Mouse (Mus musculus) heart, postnatal 14 days (tissue): ENCODE results near the gene Lyst. TPM values are rescaled to one million over a fixed set of nuclear protein-coding genes. Genes with fewer than 3 reads are reported as not detected.
"Not testable (repeated sequence)": the region's sequence is repeated elsewhere in the genome, so short reads cannot be mapped to it uniquely, and the experiment has no call there.

ENCODE experiments used
- DNase-seq, 2 experiments: peaks; one replicate each; pipeline ENCODE4 v3.0.0; 2021 to 2022
- intact Hi-C: fragments of 180-260 bp; cut with DNase I; formaldehyde crosslinking; loops from one replicate; pipeline ENCODE4 v1.15.1; 2025
- total RNA-seq, 2 experiments: library from RNA; stranded (reverse); gene quantifications; 2 replicates each; pipeline ENCODE4 v1.2.3; 2021

The Lyst gene
- total RNA-seq, 2 experiments from 2014 or later: 9.6 to 13.3 TPM

- intact Hi-C loops: no loop called here
- peak; percentile 27 to 41 for DNase-seq
Observed at GRCm38 (mm10) chr13:13775778-13776494, 185.7 kb downstream of the Lyst start.

- intact Hi-C loops: no loop called here
- no peak for DNase-seq
Observed at GRCm38 (mm10) chr13:13777052-13777451, 186.9 kb downstream of the Lyst start.

- no peak for DNase-seq
- intact Hi-C loops: no loop called here
Observed at GRCm38 (mm10) chr13:13777696-13778095, 187.5 kb downstream of the Lyst start.

DNA sequence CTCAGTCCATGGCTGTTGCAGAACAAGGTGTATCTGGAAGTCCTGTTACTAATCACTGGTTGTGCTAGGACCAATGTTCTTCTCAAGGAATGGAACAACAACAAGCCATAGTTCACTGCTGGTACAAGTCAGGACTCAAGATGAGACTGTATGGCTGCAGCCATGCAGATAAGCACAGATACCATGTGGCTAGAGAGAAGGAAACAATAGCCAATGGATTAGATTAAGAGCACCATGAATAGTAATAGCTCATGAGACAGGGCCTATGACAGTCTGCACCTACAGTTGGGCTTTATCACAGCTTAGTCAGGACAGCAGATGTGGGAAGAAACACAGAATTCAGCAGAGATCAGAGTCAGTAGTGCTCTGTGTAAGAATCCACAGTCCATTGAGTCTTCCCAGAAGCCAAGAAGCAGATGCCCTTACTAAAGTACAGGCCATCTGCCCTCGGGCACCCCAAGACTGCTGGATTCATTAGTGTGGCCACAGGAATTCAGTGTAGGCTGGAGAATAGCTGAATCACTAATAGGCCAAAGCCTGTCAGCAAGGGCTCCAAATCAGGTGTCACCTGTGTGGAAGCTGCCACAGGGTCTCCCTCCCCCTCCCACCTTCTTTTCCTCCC lies 188.8 kb downstream of the Lyst start:
- DNase-seq: no peak
- intact Hi-C loops: no loop called here

- no peak for DNase-seq
- intact Hi-C loops: no loop called here
Observed at GRCm38 (mm10) chr13:13780271-13780670, 190.1 kb downstream of the Lyst start.

DNA sequence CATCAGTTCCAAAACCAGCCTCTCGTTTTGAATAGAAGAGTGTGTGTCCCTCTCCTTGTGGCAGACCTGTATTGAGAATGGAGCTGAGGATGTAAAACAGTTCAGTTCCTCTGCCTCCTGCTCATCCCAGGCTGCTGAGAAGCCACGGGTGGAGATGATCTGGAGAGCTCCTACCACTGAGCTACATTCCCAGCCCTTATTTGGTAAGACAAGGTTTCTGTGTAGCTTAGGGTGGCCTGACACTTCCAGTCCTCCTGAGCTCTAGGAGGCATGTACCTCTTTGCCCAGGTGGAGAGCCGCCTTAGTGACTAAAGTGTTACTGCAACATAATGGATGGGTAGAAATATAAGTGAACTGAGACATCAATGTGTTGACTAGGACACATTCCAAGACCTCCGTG lies 190.8 kb downstream of the Lyst start:
- intact Hi-C loops: no loop called here

DNA sequence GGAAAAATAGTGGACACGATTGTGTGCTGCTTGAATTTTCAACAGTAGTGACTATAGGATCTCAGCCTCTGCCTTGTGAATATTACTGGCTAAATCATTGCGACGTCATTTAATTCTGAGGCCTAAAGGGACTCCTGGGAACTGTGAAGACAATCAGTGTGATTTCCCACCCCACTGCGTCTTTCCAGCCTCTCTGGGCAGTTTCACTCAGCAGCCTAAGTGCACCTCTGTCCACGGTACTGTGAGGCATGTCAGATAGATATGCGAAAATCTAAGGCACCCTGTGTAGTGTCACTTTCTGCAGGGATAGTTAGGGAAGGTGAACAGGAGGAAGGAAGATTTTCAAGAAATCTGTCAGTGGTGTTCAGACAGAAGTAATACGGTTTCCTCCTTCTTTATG lies 193.1 kb downstream of the Lyst start:
- intact Hi-C loops: no loop called here
- DNase-seq: no peak

More for the DNA sequence above, 190.8 kb downstream of the Lyst start:
- DNase-seq: no peak

DNA sequence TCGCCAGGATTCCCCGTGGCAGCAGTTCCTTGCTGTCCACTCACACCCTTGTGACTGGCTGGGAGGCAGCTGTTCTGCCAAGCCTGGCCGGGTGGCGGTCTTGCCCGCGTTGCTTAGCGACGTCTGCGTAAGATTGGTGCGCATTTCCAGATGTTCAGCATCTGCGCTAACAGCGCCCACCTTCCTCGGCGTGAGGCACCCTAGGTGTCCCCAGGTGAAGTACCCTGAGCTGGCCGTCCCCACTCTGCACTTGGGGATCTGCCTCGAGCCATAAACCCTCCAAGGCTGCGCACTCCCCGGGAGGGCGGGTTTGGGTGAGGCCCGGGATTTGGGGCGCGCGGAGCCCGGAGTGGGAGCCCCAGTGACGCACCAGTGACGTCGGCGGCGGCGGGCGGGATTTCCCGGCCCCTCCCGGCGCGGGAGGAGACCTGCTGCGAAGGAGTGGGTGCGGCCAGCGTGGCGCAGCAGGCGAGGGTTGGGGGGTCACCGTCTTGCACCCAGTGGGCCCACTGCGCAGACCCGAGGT lies 193.8 kb downstream of the Lyst start, which contains the start of gene Gng4:
TSS of gene Gng4 (plus strand) at position 166 of the 526 bp plus-strand sequence.
- intact Hi-C loops: no loop called here
- DNase-seq: peak; percentile 34

GRCm38 (mm10) chr13:13784420-13784936 lies 194.3 kb downstream of the Lyst start:
- peak; percentile 5 to 8 for DNase-seq
- intact Hi-C loops: no loop called here

GRCm38 (mm10) chr13:13784981-13785783 lies 195.0 kb downstream of the Lyst start:
- DNase-seq: peak; percentile 8 to 30
- intact Hi-C loops: no loop called here

GRCm38 (mm10) chr13:13786971-13787370 lies 196.8 kb downstream of the Lyst start:
- no peak for DNase-seq
- intact Hi-C loops: no loop called here

DNA sequence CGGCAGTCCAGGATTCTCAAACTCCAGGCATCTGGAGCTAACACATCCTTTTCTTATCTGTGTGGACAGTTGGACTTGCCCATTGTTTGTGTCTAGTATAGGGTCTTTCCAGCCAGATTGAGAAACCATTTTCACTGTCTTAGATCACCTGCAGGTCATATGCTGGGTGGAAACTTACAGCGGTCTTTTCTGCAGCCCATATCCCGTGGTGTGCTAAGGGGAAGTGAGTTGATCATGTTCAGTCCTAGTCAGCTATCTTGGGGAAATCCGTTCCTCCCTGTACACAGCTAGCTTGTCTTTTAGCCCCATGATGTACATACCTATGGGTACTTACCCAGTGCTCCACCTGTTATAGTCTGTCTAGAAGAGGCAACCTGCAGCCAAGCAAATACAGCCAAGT lies 197.9 kb downstream of the Lyst start:
- intact Hi-C loops: no loop called here
- DNase-seq: no peak

DNA sequence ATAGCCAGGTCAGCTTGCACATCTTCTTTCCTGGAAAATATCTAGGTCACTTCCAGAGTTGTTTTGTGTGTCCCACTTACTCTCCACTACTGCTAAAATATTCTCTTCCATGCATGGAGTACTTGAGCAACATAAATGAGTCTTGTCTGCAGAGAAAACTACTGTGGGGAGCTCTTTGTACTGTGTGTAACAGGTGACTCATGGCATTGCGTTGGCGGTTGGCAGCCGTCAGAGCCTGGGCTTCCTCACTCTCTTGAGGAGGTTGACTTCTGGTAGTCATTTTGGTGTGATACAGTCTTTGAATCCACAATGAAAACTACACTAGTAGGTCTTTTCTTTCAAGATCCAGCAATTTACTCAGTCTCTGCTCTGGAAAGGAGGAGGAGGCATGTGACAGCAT lies 201.8 kb downstream of the Lyst start:
- DNase-seq: no peak
- intact Hi-C loops: no loop called here

DNA sequence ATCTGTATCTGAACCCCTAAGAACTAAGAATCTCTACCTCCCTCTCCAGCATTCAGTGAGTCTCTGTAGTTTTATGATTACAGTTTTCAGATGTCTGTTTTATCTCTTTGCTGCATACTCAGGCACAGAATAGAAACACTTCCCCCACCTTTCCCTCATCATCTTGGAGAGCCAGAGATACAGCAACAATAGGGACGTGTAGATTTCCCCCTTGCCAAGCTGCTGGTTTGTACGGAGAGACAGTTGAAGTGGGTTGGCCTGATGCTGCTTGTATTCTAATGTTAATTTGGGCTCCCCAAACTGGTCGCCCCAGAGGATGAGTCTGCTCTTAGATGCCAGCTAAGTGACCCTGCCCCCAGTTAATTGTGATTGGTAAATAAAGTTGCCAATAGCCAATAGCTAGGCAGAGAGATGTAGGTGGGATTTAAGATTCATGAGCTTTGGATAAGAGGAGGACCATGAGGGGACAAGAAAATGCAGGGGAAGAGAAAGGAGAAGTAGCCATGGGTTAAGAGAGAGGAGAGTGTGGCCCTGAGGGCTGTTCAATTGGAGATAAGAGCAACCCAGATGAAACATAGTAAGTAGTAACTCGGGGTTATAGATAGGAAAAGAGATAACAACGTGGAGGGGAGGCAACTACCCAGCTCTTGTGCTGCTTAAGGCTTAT lies 205.1 kb downstream of the Lyst start:
- DNase-seq: no peak
- intact Hi-C loops: no loop called here

DNA sequence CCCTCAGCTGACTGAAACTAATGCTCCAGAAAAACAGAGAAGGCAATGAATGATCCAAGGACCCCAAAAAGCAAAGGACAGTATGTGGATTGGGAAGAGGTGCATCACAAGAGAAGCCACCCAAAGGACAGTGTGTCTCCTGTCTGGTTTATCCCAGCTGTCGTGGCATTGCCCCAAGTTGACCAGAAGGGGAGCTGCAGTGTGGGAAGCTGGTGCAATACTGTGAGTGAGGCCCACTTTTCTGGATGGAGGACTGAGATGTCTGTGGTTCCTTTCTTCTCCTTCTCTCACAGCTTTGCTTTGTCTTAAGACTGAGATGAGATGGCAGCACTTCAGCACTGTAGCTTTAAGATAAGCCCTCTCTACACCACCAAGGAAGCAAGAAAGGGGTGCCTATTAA lies 205.9 kb downstream of the Lyst start:
- intact Hi-C loops: no loop called here

DNA sequence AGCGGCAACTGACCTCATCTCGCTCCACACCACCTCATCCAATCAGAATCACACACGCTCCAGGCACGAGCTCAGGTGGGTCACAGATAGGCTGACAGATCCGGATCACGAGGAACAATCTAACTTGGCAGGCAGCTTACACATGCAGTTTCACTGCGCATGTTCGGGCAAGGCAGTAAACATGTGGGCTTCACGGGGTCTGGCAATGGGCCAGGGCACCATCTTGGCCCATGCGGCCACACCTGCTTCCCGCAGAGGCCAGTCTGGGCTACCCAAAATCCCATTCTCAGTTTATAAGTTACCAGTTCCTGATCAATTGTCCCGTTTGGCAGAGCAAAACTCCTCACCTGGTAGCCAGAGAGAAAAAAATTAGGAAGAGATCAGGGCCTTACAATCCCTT lies 207.6 kb downstream of the Lyst start:
- DNase-seq, intact Hi-C loops: not testable (repeated sequence)

More for the DNA sequence above, 205.9 kb downstream of the Lyst start:
- DNase-seq: no peak

GRCm38 (mm10) chr13:13798775-13799174 lies 208.6 kb downstream of the Lyst start:
- intact Hi-C loops: no loop called here
- DNase-seq: no peak

DNA sequence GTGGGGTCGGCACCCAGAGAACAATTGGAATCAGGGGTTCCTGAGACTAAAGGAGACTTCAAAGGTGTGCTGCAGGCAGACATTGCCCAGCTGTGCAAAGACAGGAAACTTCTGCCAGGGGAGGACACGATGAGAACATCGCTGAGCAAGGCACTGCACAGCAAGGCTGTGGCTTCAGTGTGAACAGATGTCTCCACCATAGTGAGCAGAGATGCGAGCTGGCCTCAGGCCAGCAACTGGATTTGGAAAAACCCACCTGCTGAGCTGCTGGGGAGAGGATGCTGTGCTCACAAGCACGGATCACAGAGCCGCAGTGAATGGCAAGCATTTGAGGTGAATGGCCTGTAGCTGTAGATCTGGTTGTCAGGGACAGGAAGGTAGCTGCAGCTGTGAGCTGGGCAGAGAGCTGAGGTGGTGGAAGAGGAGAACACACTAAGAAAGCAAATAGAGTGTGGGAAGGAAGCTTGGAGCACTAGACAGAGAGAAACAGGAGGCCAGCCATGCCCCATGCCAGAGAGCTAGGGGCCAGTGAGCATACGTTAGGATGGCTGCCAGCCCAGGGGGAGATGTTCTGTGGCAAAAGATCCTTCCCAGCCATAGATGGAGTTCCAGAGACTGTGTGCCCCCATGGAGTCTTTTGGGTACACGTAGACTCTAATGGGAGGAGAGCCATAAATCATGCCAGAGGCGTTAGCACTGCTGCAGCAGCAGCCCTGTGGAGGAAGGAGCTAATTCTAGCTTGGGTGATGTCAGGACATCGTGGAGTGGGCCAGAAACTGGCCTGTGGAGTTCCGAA lies 218.3 kb downstream of the Lyst start:
- no peak for DNase-seq
- intact Hi-C loops: no loop called here

DNA sequence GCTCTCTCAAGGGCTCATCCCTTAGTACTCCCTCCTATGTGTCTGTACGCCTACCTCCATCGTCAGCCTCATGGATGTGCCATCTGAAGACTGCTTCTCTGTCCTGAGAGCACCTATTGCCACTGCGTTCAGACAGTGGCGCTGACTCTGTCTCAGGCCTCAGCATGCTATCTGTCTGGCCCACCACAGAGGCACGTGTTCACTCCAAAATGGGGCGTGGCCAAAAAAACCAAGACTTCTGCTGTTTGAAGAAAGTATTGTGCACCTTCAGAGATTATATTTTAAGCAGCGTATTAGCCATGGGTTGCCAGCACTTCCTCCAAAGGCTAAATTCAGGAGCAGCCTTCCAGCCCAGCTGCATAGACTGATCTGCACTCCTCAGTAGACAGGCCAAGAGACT lies 220.7 kb downstream of the Lyst start:
- DNase-seq: no peak
- intact Hi-C loops: no loop called here

DNA sequence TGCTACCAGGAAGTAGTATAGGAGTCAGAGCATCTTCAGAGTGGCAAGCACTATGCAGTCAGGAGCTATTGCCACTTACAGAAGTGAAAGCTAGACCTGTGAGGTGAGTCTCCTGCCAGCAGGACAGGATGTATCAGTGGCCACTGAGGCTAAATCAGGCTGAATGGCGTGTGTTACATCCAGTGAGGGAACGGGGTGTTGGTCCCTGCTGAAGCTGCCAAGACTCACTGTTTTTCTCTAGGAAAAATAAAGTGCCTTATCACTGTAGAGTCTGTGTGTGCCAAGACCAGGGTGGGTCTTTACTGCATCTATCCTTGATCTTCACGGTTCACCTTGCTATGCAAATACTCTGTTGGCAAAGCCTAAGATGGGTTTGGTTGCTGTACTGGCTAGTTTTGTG lies 228.5 kb downstream of the Lyst start:
- intact Hi-C loops: no loop called here
- DNase-seq: no peak
